Mouse (Mus musculus) layer of hippocampus, adult 2 months (tissue): ENCODE results near the gene A430078G23Rik. TPM values are rescaled to one million over a fixed set of nuclear protein-coding genes. Genes with fewer than 3 reads are reported as not detected.

Experiments
- DNase-seq, 2 experiments: peaks; one replicate each; pipeline ENCODE4 v3.0.0; 2022; ENCODE audit warnings: low spot score in 2 of 2
- H3K27ac ChIP-seq: fragments of 200-600 bp; 2 replicates; pipeline ENCODE4 v1.8.1; 2022
- H3K4me3 ChIP-seq: fragments of 200-600 bp; 2 replicates; pipeline ENCODE4 v1.8.1; 2022; ENCODE audit warnings: mild to moderate bottlenecking
- CTCF ChIP-seq: fragments of 200-600 bp; conservative IDR thresholded peaks from 2 replicates; pipeline ENCODE4 v1.8.1; 2022; ENCODE audit warnings: antibody characterized with exemption, mild to moderate bottlenecking, moderate library complexity
- total RNA-seq, 2 experiments: library from RNA; stranded (reverse); gene quantifications; 2 replicates each; pipeline ENCODE4 v1.2.3; 2021

A430078G23Rik gene
- total RNA-seq, 2 experiments from 2014 or later = not detected

- Histone ChIP-seq H3K27ac (no peak overlapping the region), H3K4me3 (no peak overlapping the region)
- no peak for DNase-seq
- peak; percentile 47 for TF ChIP-seq CTCF
Observed at GRCm38 (mm10) chr8:3355586-3355985, 2.4 kb downstream of the A430078G23Rik start.

DNA sequence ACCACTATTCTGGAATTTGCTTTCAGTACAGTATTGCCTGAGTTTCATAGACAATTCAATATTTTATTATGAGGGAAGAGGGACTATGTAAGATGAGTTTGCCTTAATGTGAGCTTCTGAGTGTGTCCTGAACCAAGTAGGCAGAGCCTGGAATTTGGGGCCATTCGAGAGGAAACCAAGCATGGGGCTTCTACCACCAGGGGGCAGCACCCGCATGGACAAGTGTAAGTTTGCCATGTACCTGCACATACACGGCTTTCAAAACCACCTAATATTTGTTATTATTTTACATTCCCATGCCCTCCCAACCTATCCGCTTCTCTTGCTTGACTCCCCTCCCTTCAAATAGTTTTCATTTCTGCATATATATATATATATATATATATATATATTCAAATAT, 4.8 kb downstream of the A430078G23Rik start:
- peak; percentile 70 to 89 for DNase-seq
- peak; percentile 90 for TF ChIP-seq CTCF
- no peak overlapping the region for H3K27ac ChIP-seq
- H3K4me3 ChIP-seq = no peak overlapping the region

DNA sequence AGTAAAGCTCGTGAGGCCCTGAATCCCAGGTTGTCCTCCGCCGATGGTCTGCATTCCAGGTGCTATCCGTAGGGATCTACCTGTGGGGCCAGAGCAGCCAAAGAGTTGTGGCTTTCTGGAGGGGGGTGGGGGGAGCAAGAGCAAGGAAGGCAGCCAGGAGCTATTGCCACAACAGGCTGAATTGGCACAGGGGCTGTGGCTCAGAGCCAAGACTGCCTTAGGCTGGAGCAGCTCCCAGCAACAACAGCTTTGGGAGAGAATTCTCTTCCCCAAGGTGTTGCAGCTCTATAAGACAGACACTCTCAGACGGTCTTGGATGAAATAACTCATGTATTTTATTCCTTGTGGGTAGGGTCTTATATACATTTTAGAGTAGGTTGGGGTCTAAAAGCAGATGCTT, 13.9 kb downstream of the A430078G23Rik start:
- no peak for DNase-seq
- no peak overlapping the region for H3K4me3 ChIP-seq
- TF ChIP-seq CTCF = no peak
- H3K27ac ChIP-seq = no peak overlapping the region

- no peak overlapping the region for H3K27ac ChIP-seq
- no peak overlapping the region for H3K4me3 ChIP-seq
- no peak for DNase-seq
- TF ChIP-seq CTCF = no peak
Observed at GRCm38 (mm10) chr8:3368091-3368490, 14.9 kb downstream of the A430078G23Rik start.

DNA sequence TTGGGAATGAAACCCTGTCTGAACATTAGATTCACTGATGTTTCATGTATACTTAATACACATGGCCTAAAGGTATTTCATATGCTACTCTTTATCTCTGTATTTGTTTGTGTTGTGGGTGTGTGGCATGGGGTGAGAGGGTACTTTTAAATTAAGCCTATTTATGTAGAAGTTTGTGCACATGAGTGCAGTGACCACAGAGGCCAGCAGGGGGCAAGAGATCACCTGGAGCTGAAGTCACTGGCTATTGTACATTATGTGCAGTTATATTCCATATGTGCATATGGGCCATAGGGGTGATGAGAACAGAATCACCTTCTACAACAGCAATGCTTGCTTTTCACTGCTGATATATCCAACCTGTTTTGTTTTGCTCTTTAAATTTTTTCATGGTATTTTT, 22.5 kb downstream of the A430078G23Rik start:
- no peak for DNase-seq
- peak; percentile 56 for TF ChIP-seq CTCF
- Histone ChIP-seq H3K27ac (no peak overlapping the region), H3K4me3 (no peak overlapping the region)

DNA sequence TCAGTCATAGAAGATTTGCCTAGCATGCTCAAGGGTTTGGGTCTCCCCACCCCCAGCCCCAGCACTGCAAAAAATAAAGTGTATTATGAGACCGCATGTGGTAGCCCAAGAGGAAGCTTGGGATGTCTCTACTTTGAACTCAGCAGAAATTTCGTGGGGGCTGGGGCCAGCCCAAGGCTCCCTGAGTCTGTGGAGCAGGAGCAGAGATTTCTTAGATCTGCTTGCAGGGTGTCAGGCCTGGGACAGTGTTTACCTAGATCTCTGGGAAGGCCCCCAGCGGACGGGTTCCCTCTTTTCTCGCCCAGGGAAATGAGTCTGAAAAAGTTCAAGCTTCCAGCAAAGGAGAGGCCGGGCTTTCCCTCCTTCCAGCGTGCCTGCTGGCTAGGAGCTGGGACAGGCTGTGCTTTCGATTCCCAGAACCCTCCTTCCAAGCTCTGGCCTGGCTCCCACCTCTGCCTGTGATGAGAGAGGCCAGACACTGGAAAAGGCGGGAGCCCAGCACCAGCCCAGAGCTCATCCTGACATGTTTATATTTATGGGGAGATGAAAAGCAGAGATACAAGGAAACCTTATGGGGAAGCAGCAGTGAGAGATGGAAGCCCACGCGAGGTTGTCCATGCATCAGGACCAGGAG, 23.5 kb downstream of the A430078G23Rik start:
- DNase-seq = no peak
- TF ChIP-seq CTCF = no peak
- H3K4me3 ChIP-seq = no peak overlapping the region
- H3K27ac ChIP-seq = no peak overlapping the region

DNA sequence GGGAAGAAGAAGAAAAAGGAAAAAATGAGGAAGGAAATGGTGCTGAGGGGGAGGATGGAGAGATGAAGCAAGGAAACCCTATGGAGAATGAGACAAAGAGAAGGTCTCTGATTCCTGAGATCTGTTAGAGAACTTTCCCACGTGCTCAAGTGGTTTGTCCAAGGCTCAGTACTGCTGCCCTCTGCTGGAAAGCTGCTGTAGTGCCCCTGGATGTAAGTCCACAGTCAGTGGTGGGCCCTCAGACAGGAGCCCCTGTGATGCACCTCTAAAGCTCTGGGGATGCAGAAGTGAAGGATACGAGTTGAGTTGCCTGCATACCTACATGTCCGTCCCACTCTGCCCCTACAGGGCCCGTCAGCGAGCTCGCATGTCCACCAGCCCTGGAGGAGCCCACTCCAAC, 34.1 kb downstream of the A430078G23Rik start:
- Histone ChIP-seq H3K27ac (no peak overlapping the region), H3K4me3 (no peak overlapping the region)
- DNase-seq = peak; percentile 21 to 71
- TF ChIP-seq CTCF = peak; percentile 94

GRCm38 (mm10) chr8:3388591-3389338, 35.5 kb downstream of the A430078G23Rik start:
- DNase-seq = no peak
- H3K4me3 ChIP-seq = no peak overlapping the region
- no peak overlapping the region for H3K27ac ChIP-seq
- no peak for TF ChIP-seq CTCF

GRCm38 (mm10) chr8:3389506-3389905, 36.3 kb downstream of the A430078G23Rik start:
- TF ChIP-seq CTCF = no peak
- DNase-seq = no peak
- no peak overlapping the region for H3K4me3 ChIP-seq

DNA sequence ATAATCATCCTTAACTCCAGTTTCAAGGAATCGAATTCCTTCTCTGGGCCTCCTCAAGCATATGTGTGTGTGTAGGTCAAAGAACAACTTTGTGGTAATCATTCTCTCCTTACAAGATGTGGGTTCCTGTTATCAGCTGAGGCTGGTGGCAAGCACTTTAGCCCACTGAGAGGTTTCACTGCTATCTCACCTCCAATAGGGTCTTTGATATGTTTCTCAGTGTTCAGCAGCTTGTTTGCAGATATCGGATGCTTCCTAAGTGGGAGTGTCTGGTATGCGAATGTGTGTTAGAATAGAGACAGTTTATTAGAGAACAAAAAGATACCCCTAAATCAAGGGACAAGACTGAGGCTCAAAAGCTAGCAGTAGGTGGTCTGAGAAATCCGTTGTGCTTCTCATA, 39.1 kb downstream of the A430078G23Rik start:
- DNase-seq = no peak
- no peak for TF ChIP-seq CTCF
- peak overlapping the region; percentile 89 for H3K27ac ChIP-seq
- H3K4me3 ChIP-seq = peak overlapping the region; percentile 82

More at GRCm38 (mm10) chr8:3389506-3389905, 36.3 kb downstream of the A430078G23Rik start:
- H3K27ac ChIP-seq = no peak overlapping the region

DNA sequence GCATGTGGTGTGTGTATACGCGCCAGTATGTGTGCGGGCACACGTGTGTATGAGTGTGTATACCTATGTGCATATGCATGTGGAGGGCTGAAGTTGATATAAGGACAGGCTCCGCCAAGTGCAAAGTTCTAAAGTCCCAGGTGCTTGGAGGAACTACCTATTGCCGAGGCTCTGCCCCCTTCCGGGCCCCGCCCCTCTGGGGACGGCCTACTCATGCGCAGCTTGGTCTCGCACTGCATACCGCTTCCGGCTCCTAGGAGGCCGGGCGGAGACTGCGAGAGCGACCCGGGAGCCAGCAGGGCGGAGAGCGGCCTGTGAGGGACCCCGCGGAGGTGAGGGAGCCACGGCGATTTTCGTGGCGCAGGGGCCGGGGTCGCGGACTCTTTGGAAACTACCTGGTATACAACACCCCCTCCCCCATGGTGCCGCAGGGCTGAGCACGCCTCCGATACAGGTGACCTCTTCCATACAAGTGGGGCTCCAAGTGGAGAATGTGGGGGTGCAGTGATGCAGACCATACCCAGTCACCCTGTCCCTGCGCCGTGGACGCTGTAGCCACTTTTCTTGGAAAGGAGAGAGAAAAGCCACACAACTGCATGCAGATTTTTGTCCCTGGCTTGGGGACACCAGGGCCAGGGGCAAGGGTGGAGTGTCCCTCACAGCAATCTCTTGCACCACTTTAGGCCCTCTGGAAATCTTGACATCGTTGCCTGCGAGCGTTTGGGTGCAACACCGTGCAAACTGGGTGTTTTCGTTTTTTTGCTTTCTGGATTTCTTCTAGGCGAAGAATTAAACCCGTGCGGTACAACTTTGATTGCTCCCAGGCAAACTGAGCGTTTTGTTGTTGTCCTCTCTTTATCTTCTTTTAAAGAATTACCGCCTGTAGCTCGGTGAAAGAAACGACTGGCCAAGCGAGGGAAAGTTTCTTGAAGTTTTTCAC, 39.8 kb downstream of the A430078G23Rik start, which contains the start of gene Arhgef18:
TSS of gene Arhgef18 (plus strand) at position 236 of the 940 bp plus-strand sequence.
- peak; percentile 87 to 90 for DNase-seq
- TF ChIP-seq CTCF = peak; percentile 26; the same call in 1 of the 2 replicates
- Histone ChIP-seq H3K27ac (peak within 1 kb of the TSS; percentile 89), H3K4me3 (peak within 1 kb of the TSS; percentile 82)

DNA sequence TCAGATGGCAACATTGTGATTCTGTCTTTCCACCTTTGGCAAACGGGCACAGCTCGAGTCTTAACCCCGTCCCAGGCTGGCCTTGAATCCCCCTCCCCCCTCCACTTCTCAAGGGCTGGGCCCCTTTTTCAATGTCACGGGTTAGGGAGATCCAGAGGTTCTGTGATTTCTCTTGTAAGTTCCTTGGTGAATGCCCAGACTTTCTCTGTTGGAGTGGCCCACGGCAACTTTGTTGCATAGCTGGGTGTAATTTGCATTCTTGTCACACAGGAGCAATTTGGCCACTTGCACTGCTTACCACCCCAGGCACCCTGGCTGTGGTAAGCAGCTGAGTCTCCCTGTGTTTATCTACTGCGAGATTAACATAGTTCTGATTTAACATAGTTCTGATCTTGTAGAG, 41.4 kb downstream of the A430078G23Rik start:
- DNase-seq = no peak
- TF ChIP-seq CTCF = no peak
- Histone ChIP-seq H3K27ac (peak overlapping the region; percentile 51), H3K4me3 (no peak overlapping the region; the same call in 1 of the 2 replicates)

DNA sequence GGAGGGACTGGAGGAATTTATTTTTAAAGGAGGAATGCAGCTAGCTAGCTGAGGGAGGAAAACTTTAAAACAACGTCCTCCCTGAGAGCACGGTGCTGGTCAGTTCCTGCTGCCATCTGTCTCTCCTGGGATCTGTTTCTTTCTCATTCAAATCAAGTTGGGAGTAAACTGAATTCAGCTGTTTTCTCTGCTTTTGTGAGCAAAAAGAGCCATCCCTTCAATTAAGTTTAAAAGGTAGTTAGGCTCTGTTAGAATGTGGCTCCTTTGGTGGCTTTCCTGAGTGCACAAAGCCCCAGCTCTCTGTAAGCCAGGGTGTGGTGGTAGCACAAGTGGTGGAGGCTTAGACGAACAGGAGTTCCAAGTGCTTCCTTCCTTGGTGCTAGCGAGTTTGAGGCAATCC, 42.0 kb downstream of the A430078G23Rik start:
- DNase-seq = no peak
- peak overlapping the region; percentile 51 for H3K27ac ChIP-seq
- H3K4me3 ChIP-seq = no peak overlapping the region
- TF ChIP-seq CTCF = no peak
